Mouse (Mus musculus): ENCODE measurements around the gene Sez6. TPM values are rescaled to one million over a fixed set of nuclear protein-coding genes. Genes with fewer than 3 reads are reported as not detected.

Gene Sez6
- total and polyA plus RNA-seq, 3 experiments, result 0.04 TPM; not detected in 2

- peaks cover 6 to 60% of the 10 kb centered on the region in 2 experiments; a peak in 3 of 4 replicates for H3K4me1 ChIP-seq (ENCODE audit: control insufficient read depth in 1 of 2, insufficient read depth in 2 of 2)
- H3K27me3 ChIP-seq (replicated peaks), result no peaks in the 10 kb centered on the region
- dilution Hi-C loops (cut with MboI; ENCODE audit: extremely low pct_ligation_motif_present, extremely low pct_unique_long_range_greater_than_20kb, low sequenced_read_pairs) (no loop called here), in situ Hi-C loops (cut with MboI; ENCODE audit: low pct_ligation_motif_present, low pct_unique_long_range_greater_than_20kb, low sequenced_read_pairs) (no loop called here)
- TF ChIP-seq BHLHE40 (IDR thresholded peaks at IDR 0.05; ENCODE audit: low read depth, low read length) (peak; percentile 40; the same call in 1 of the 2 replicates), MAZ (IDR thresholded peaks at IDR 0.05; ENCODE audit: low read depth, low read length) (0 out of 2 replicates have a peak, but pooled peaks have one; percentile 27), JUN (IDR thresholded peaks at IDR 0.05; ENCODE audit: insufficient read depth, low read depth, low read length) (no peak), IRF4 (IDR thresholded peaks at IDR 0.05; ENCODE audit: low read depth, low read length) (0 out of 2 replicates have a peak, but pooled peaks have one; percentile 24), ELF1 (IDR thresholded peaks at IDR 0.05; ENCODE audit: low read depth, low read length) (no peak), SIN3A (IDR thresholded peaks at IDR 0.05; ENCODE audit: low read length) (peak; percentile 29; the same call in 1 of the 2 replicates), POLR2A (IDR thresholded peaks at IDR 0.05; ENCODE audit: low read depth, low read length) (no peak), HCFC1 (IDR thresholded peaks at IDR 0.05; ENCODE audit: low read depth, low read length) (no peak), RCOR1 (conservative IDR thresholded peaks at IDR 0.05; ENCODE audit: low read depth, low read length) (no peak; the same call in 1 of the 2 replicates), GABPA (IDR thresholded peaks at IDR 0.05; ENCODE audit: insufficient replicate concordance, low read depth, low read length) (no peak), EP300 (IDR thresholded peaks at IDR 0.05; ENCODE audit: low read length) (peak; percentile 18; the same call in 1 of the 2 replicates), MYC (IDR thresholded peaks at IDR 0.05; ENCODE audit: low read depth, low read length) (no peak), USF2 (conservative IDR thresholded peaks at IDR 0.05; ENCODE audit: low read depth, low read length) (no peak), MEF2A (IDR thresholded peaks at IDR 0.05; ENCODE audit: borderline replicate concordance, low read depth, low read length) (no peak), E2F4 (IDR thresholded peaks at IDR 0.05; ENCODE audit: insufficient replicate concordance, low read depth, low read length) (no peak), ZKSCAN1 (IDR thresholded peaks at IDR 0.05; ENCODE audit: borderline replicate concordance, low read depth, low read length) (no peak), RAD21 (IDR thresholded peaks at IDR 0.05; ENCODE audit: low read depth, low read length) (no peak), POLR2AphosphoS2 (IDR thresholded peaks at IDR 0.05; ENCODE audit: low read depth, low read length) (no peak), ETS1 (conservative IDR thresholded peaks at IDR 0.05; ENCODE audit: low read depth, low read length) (peak; percentile 48), TBP (conservative IDR thresholded peaks at IDR 0.05; ENCODE audit: low read depth, low read length) (0 out of 2 replicates have a peak, but pooled peaks have one; percentile 51), UBTF (IDR thresholded peaks at IDR 0.05; ENCODE audit: low read depth, low read length) (0 out of 2 replicates have a peak, but pooled peaks have one; percentile 45)
- H3K27ac ChIP-seq (ENCODE audit: insufficient read depth, low read depth), result no peak overlapping the region
- no peaks in the 10 kb centered on the region for H3K9me3 ChIP-seq (replicated peaks; ENCODE audit: low read length)
- no peaks in the 10 kb centered on the region for H3K36me3 ChIP-seq (replicated peaks in 1 of 2; ENCODE audit: control insufficient read depth in 1 of 2, insufficient read depth in 1 of 2, low read length in 1 of 2)
- peak overlapping the region in 1 of 3 experiments; percentile 22 for H3K4me3 ChIP-seq (replicated peaks in 1 of 3; ENCODE audit: low read depth in 2 of 3, low read length in 2 of 3, poor library complexity in 1 of 3)
- H3K79me2 ChIP-seq (replicated peaks; ENCODE audit: control insufficient read depth, extremely low read depth, insufficient read depth, poor library complexity, severe bottlenecking), result no peaks in the 10 kb centered on the region
- DNase-seq (ENCODE audit: extremely low read depth), result peak; percentile 79
- H3K9ac ChIP-seq (ENCODE audit: insufficient read depth, low read depth), result no peak overlapping the region
- H3K4me2 ChIP-seq (ENCODE audit: insufficient read depth, low read depth, poor library complexity, severe bottlenecking), result peak overlapping the region; percentile 45; the same call in 1 of the 2 replicates
These were observed 43.1 kb upstream of the Sez6 start for GRCm38 (mm10) chr11:77887373-77887960.
